Mouse (Mus musculus): ENCODE results near the gene Dbp. TPM values are rescaled to one million over a fixed set of nuclear protein-coding genes. Genes with fewer than 3 reads are reported as not detected.

Gene Dbp
- polyA plus RNA-seq, 1 experiment from 2014 or later = 4.4 TPM

GRCm38 (mm10) chr7:45739820-45740219 is 34.9 kb downstream of the Dbp start:
- no peaks in the 10 kb centered on the region for H3K36me3 ChIP-seq
- no peak overlapping the region for H3K9ac ChIP-seq
- no peak overlapping the region for H3K4me3 ChIP-seq (replicated peaks)
- 62% methylated on average over 10 of the region's 10 CpGs for WGBS
- no peaks in the 10 kb centered on the region for H3K9me3 ChIP-seq
- H3K4me1 ChIP-seq = peaks cover 6% of the 10 kb centered on the region; the same call in 1 of the 2 replicates
- no peak overlapping the region for H3K4me2 ChIP-seq
- no peak for ATAC-seq (ENCODE audit: insufficient read depth, low FRiP score, low read depth)
- no peaks in the 10 kb centered on the region for H3K27me3 ChIP-seq (replicated peaks)
- no peak overlapping the region for H3K27ac ChIP-seq

- Histone ChIP-seq H3K4me2 (peak overlapping the region; percentile 47; the same call in 1 of the 2 replicates), H3K4me1 (peaks cover 6% of the 10 kb centered on the region; the same call in 1 of the 2 replicates), H3K36me3 (no peaks in the 10 kb centered on the region), H3K4me3 (replicated peaks) (no peak overlapping the region), H3K27me3 (replicated peaks) (no peaks in the 10 kb centered on the region), H3K9ac (no peak overlapping the region), H3K27ac (no peak overlapping the region), H3K9me3 (no peaks in the 10 kb centered on the region)
- WGBS = 79% methylated on average over 12 of the region's 12 CpGs
- ATAC-seq (ENCODE audit: insufficient read depth, low FRiP score, low read depth) = no peak
Observed at GRCm38 (mm10) chr7:45741308-45741707, 36.4 kb downstream of the Dbp start.

GRCm38 (mm10) chr7:45741777-45742176 is 36.9 kb downstream of the Dbp start:
- WGBS = 28% methylated on average over 11 of the region's 11 CpGs
- no peak overlapping the region for H3K9ac ChIP-seq
- peak overlapping the region; percentile 25 for H3K4me3 ChIP-seq (replicated peaks)
- 0 out of 2 replicates have a peak, but pooled peaks have one; percentile 58 for ATAC-seq (ENCODE audit: insufficient read depth, low FRiP score, low read depth)
- H3K36me3 ChIP-seq = no peaks in the 10 kb centered on the region
- H3K27me3 ChIP-seq (replicated peaks) = no peaks in the 10 kb centered on the region
- no peaks in the 10 kb centered on the region for H3K9me3 ChIP-seq
- H3K4me2 ChIP-seq = peak overlapping the region; percentile 47
- no peak overlapping the region for H3K27ac ChIP-seq
- peaks cover 6% of the 10 kb centered on the region; the same call in 1 of the 2 replicates for H3K4me1 ChIP-seq

DNA sequence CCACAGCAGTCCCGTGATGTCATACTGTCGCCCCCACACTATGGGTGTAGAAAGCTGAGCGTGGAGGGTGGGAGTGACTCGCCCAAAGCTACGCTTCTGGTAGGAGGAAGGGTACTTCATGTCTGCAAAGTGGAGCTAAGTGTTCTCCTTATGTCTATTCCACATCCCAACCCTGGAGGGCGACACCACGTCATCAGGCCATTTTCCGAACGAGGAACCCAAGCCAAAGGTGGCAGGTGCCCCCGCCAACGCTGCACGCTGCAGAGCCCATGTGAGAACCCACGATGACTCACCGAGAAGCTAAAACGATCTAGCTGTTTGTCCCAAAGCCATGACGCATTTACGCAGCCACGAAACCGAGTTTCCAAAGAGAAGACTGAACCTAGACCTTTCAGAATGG is 37.5 kb downstream of the Dbp start:
- 34% methylated on average over 19 of the region's 19 CpGs for WGBS
- ATAC-seq (ENCODE audit: insufficient read depth, low FRiP score, low read depth) = no peak
- no peak overlapping the region for H3K9ac ChIP-seq
- H3K9me3 ChIP-seq = no peaks in the 10 kb centered on the region
- H3K36me3 ChIP-seq = no peaks in the 10 kb centered on the region
- H3K27me3 ChIP-seq (replicated peaks) = no peaks in the 10 kb centered on the region
- peak overlapping the region; percentile 47 for H3K4me2 ChIP-seq
- no peak overlapping the region for H3K27ac ChIP-seq
- peaks cover 6% of the 10 kb centered on the region; the same call in 1 of the 2 replicates for H3K4me1 ChIP-seq
- peak overlapping the region; percentile 25 for H3K4me3 ChIP-seq (replicated peaks)

DNA sequence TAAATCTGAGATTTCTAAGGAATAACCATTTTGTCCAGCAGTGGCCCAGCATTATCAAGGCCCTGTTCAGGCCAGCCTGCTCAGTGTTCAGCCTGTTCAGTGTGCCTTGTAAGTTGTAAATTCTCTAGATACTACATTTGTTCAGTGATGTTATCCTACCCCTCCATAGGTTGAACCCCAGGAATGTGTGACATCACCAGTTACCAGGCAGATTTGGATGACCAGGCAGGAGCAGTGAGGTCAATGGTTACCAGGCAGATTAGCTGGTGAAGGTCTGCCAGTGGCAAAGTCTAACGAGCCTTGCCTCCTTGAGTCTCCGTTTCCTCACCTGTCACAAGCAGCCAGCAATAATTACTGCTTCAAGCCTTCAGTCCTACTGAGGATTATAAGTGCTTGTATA is 39.5 kb downstream of the Dbp start:
- Histone ChIP-seq H3K4me3 (replicated peaks) (no peak overlapping the region), H3K36me3 (no peaks in the 10 kb centered on the region), H3K4me1 (peaks cover 6% of the 10 kb centered on the region; the same call in 1 of the 2 replicates), H3K4me2 (no peak overlapping the region), H3K27me3 (replicated peaks) (no peaks in the 10 kb centered on the region), H3K9me3 (no peaks in the 10 kb centered on the region), H3K27ac (no peak overlapping the region), H3K9ac (no peak overlapping the region)
- WGBS = 31% methylated on average over 2 of the region's 2 CpGs
- ATAC-seq (ENCODE audit: insufficient read depth, low FRiP score, low read depth) = peak; percentile 47; the same call in 1 of the 2 replicates

GRCm38 (mm10) chr7:45746518-45746917 is 41.6 kb downstream of the Dbp start:
- Histone ChIP-seq H3K4me2 (no peak overlapping the region), H3K9me3 (no peaks in the 10 kb centered on the region), H3K4me1 (peaks cover 6% of the 10 kb centered on the region; the same call in 1 of the 2 replicates), H3K27ac (no peak overlapping the region), H3K4me3 (replicated peaks) (no peak overlapping the region), H3K27me3 (replicated peaks) (no peaks in the 10 kb centered on the region), H3K36me3 (no peaks in the 10 kb centered on the region), H3K9ac (no peak overlapping the region)
- ATAC-seq (ENCODE audit: insufficient read depth, low FRiP score, low read depth) = no peak
- 58% methylated on average over 6 of the region's 6 CpGs for WGBS

DNA sequence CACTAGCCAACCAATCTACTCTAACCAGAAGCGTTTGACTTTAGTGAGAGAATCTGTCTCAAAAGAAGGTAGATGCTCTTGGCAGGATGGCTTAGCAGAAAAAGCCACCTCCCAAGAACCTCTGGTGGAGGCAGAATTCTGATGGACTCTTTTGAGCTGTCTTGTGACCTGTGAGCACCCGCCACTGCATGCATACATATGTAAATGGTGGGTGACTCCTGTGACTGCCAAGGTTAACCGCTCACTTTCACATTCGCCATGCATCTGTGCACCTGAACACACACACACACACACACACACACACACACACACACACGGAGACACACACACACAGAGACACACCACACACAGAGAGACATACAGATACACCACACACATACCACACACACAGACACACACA is 42.6 kb downstream of the Dbp start:
- H3K36me3 ChIP-seq = no peaks in the 10 kb centered on the region
- no peak overlapping the region for H3K9ac ChIP-seq
- no peak overlapping the region for H3K27ac ChIP-seq
- no peaks in the 10 kb centered on the region for H3K27me3 ChIP-seq (replicated peaks)
- H3K9me3 ChIP-seq = no peaks in the 10 kb centered on the region
- no peak overlapping the region for H3K4me2 ChIP-seq
- H3K4me1 ChIP-seq = no peaks in the 10 kb centered on the region
- H3K4me3 ChIP-seq (replicated peaks) = no peak overlapping the region
- ATAC-seq (ENCODE audit: insufficient read depth, low FRiP score, low read depth) = no peak
- WGBS = 86% methylated on average over 5 of the region's 5 CpGs

DNA sequence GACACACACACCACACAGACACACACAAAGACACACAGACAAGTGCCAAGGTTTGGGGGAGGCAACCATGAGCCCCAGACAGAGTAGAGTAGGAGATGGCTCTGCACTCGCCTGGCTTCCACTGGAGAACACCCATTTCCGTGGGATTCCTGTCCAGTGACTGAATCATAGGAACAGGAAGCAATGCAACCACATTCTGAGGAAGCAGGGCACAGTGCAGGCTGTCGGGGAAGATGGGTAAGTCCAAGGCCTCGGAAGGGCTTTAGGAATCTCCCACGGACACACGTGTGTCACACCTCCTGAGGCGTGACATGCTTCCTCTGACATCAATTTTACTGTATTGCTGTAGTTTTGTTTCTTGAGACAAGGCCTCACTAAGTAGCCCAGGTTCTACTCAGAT is 43.2 kb downstream of the Dbp start:
- Histone ChIP-seq H3K9me3 (no peaks in the 10 kb centered on the region), H3K36me3 (no peaks in the 10 kb centered on the region), H3K9ac (no peak overlapping the region), H3K4me1 (no peaks in the 10 kb centered on the region), H3K4me2 (no peak overlapping the region), H3K27ac (no peak overlapping the region), H3K4me3 (replicated peaks) (no peak overlapping the region), H3K27me3 (replicated peaks) (no peaks in the 10 kb centered on the region)
- no peak; the same call in 1 of the 2 replicates for ATAC-seq (ENCODE audit: insufficient read depth, low FRiP score, low read depth)
- WGBS = 74% methylated on average over 7 of the region's 7 CpGs

DNA sequence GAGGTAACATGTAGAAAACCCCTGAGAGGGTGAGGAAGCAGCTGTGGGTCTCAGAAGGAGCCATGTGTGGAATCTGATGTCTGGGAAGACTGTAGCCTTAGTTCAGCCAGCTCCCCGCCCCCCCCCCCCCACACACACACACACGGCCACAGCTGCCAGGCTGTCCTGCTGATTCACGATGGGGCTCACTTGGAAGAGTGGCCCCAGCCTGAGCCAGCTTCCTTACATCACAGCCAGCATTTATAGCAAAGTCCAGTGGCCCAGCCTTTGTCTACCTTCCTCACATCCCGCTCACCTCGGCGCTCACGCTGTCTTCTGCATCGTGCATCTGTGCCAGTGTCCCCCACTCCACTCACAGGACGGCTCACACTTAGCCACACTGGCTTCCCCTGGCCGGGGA is 44.5 kb downstream of the Dbp start:
- no peak for ATAC-seq (ENCODE audit: insufficient read depth, low FRiP score, low read depth)
- 29% methylated on average over 10 of the region's 10 CpGs for WGBS
- Histone ChIP-seq H3K27me3 (replicated peaks) (no peaks in the 10 kb centered on the region), H3K4me2 (no peak overlapping the region), H3K27ac (no peak overlapping the region), H3K9ac (no peak overlapping the region), H3K4me3 (replicated peaks) (no peak overlapping the region), H3K9me3 (no peaks in the 10 kb centered on the region), H3K4me1 (no peaks in the 10 kb centered on the region), H3K36me3 (no peaks in the 10 kb centered on the region)

GRCm38 (mm10) chr7:45750162-45750561 is 45.3 kb downstream of the Dbp start:
- Histone ChIP-seq H3K4me2 (no peak overlapping the region), H3K9me3 (no peaks in the 10 kb centered on the region), H3K9ac (no peak overlapping the region), H3K27ac (no peak overlapping the region), H3K36me3 (no peaks in the 10 kb centered on the region), H3K27me3 (replicated peaks) (no peaks in the 10 kb centered on the region), H3K4me3 (replicated peaks) (no peak overlapping the region), H3K4me1 (no peaks in the 10 kb centered on the region)
- WGBS = 54% methylated on average over 9 of the region's 9 CpGs
- ATAC-seq (ENCODE audit: insufficient read depth, low FRiP score, low read depth) = no peak

- Histone ChIP-seq H3K9ac (no peak overlapping the region), H3K9me3 (no peaks in the 10 kb centered on the region), H3K4me2 (no peak overlapping the region), H3K4me1 (peaks cover 5% of the 10 kb centered on the region; the same call in 1 of the 2 replicates), H3K36me3 (no peaks in the 10 kb centered on the region), H3K27ac (no peak overlapping the region), H3K27me3 (replicated peaks) (peaks cover 17% of the 10 kb centered on the region), H3K4me3 (replicated peaks) (no peak overlapping the region)
- ATAC-seq (ENCODE audit: insufficient read depth, low FRiP score, low read depth) = no peak
- 58% methylated on average over 6 of the region's 6 CpGs for WGBS
Observed at GRCm38 (mm10) chr7:45755703-45756102, 50.8 kb downstream of the Dbp start.

- Histone ChIP-seq H3K9me3 (no peaks in the 10 kb centered on the region), H3K27me3 (replicated peaks) (peaks cover 17% of the 10 kb centered on the region), H3K4me2 (peak overlapping the region; percentile 50), H3K36me3 (no peaks in the 10 kb centered on the region), H3K27ac (peak overlapping the region; percentile 12; the same call in 1 of the 2 replicates), H3K4me3 (replicated peaks) (peak overlapping the region; percentile 22), H3K4me1 (peaks cover 5% of the 10 kb centered on the region; the same call in 1 of the 2 replicates), H3K9ac (no peak overlapping the region)
- WGBS = 3% methylated on average over 27 of the region's 27 CpGs
- ATAC-seq (ENCODE audit: insufficient read depth, low FRiP score, low read depth) = peak; percentile 85
Observed at GRCm38 (mm10) chr7:45759400-45759799, 54.5 kb downstream of the Dbp start.

Measured in stomach, embryonic 15.5 days (tissue).